ENCODE assay signal across 8 mouse cellular contexts in the genomic region with DNA sequence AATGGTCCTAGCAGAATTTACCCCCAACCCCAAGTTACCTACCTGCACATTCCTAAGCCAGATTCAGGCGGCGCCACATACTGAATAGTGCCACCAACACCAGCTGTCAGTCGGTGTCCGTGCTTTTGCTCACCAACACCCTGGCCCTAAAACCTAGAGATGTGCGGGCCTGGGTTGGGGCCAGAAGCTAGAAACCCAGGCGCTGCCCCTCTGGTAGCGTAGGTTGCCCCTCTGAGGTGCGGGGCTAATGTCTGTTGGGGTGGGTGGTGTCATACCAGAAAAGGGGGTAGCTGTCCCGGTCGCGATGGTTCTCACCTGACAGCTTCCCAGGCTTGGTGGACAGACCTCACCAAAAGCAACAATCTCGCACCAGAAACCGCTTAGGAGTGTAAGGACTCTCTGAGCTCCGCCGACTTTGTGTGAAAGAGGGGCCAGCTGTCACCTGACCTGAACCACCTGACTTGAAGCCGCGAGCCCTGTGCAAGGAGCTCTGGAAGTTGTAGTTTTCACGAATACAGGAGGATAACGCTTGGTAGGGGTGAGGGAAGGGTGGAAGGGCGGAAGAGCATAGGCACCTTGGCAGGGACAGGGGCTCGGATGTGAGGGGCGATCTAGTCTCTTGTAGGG. TPM values are rescaled to one million over a fixed set of nuclear protein-coding genes. Genes with fewer than 3 reads are reported as not detected.
DNase-seq lines count a peak whose midpoint lies in the region; ATAC-seq and TF ChIP-seq lines count a peak whose summit lies in the region.

A gene (minus strand): TSS at position 440 of the 627 bp plus-strand sequence.

- under 1% methylated on average over 22 of the region's 22 CpGs for WGBS in kidney, adult 2 months
- 2% methylated on average over 22 of the region's 22 CpGs for WGBS in limb, embryonic 10.5 days
- WGBS in midbrain, embryonic 10.5 days, result 2% methylated on average over 22 of the region's 22 CpGs
- under 1% methylated on average over 22 of the region's 22 CpGs for WGBS in stomach, postnatal 0 days

- peak within 1 kb of the TSS; percentile 83 for H3K9ac ChIP-seq in stomach, postnatal 0 days (ENCODE audit: low read length)

- peak within 1 kb of the TSS; percentile 100 for H3K4me2 ChIP-seq in stomach, postnatal 0 days (replicated peaks; ENCODE audit: low read depth)

- H3K9me3 ChIP-seq in limb, embryonic 10.5 days (replicated peaks), result no peaks in the 10 kb centered on the region
- no peaks in the 10 kb centered on the region for H3K9me3 ChIP-seq in midbrain, embryonic 10.5 days (replicated peaks)
- no peaks in the 10 kb centered on the region for H3K9me3 ChIP-seq in stomach, postnatal 0 days (ENCODE audit: control insufficient read depth, low read length)

- H3K4me1 ChIP-seq in kidney, adult 2 months (ENCODE audit: control insufficient read depth, insufficient read depth, low read length), result peaks cover 8% of the 10 kb centered on the region; the same call in 1 of the 2 replicates
- peaks cover 17% of the 10 kb centered on the region for H3K4me1 ChIP-seq in limb, embryonic 10.5 days
- H3K4me1 ChIP-seq in midbrain, embryonic 10.5 days, result peaks cover 17% of the 10 kb centered on the region
- peaks cover 3% of the 10 kb centered on the region; the same call in 1 of the 2 replicates for H3K4me1 ChIP-seq in stomach, postnatal 0 days (replicated peaks; ENCODE audit: control insufficient read depth, insufficient read depth)

- H3K4me3 ChIP-seq in kidney, adult 2 months (ENCODE audit: insufficient read depth, low read depth, low read length), result peak within 1 kb of the TSS; percentile 85
- H3K4me3 ChIP-seq in limb, embryonic 10.5 days, result peak within 1 kb of the TSS; percentile 67
- H3K4me3 ChIP-seq in midbrain, embryonic 10.5 days, result peak within 1 kb of the TSS; percentile 78
- peak within 1 kb of the TSS; percentile 74 for H3K4me3 ChIP-seq in stomach, postnatal 0 days (ENCODE audit: low read depth, low read length)

- peak within 1 kb of the TSS; percentile 83 for H3K27ac ChIP-seq in kidney, adult 2 months (ENCODE audit: insufficient read depth, low read depth, low read length)
- peak within 1 kb of the TSS; percentile 63; the same call in 1 of the 2 replicates for H3K27ac ChIP-seq in limb, embryonic 10.5 days
- peak within 1 kb of the TSS; percentile 83 for H3K27ac ChIP-seq in midbrain, embryonic 10.5 days (replicated peaks)
- H3K27ac ChIP-seq in stomach, postnatal 0 days (replicated peaks), result peak within 1 kb of the TSS; percentile 69; the same call in 1 of the 2 replicates

- peak; percentile 87 for ATAC-seq in common myeloid progenitor, adult 5-6 weeks (replicated peaks; ENCODE audit: low read depth, poor library complexity, severe bottlenecking)
- peak; percentile 97 for ATAC-seq in stomach, postnatal 0 days (ENCODE audit: low FRiP score, low TSS enrichment)

- no peaks in the 10 kb centered on the region for H3K27me3 ChIP-seq in kidney, adult 2 months (replicated peaks; ENCODE audit: control insufficient read depth, insufficient read depth, low read length)
- no peaks in the 10 kb centered on the region; the same call in 1 of the 2 replicates for H3K27me3 ChIP-seq in limb, embryonic 10.5 days (ENCODE audit: low read depth, poor library complexity, severe bottlenecking)
- H3K27me3 ChIP-seq in midbrain, embryonic 10.5 days (ENCODE audit: low read depth, poor library complexity, severe bottlenecking), result peaks cover 8% of the 10 kb centered on the region; the same call in 1 of the 2 replicates
- no peaks in the 10 kb centered on the region for H3K27me3 ChIP-seq in stomach, postnatal 0 days (ENCODE audit: control insufficient read depth, insufficient read depth, low read length)

- no peaks in the 10 kb centered on the region for H3K36me3 ChIP-seq in kidney, adult 2 months (ENCODE audit: control insufficient read depth, insufficient read depth, low read length)
- 0 out of 2 replicates have a peak, but pooled peaks cover 5% of the 10 kb centered on the region for H3K36me3 ChIP-seq in limb, embryonic 10.5 days
- H3K36me3 ChIP-seq in midbrain, embryonic 10.5 days, result peaks cover 10% of the 10 kb centered on the region; the same call in 1 of the 2 replicates
- no peaks in the 10 kb centered on the region for H3K36me3 ChIP-seq in stomach, postnatal 0 days (ENCODE audit: control insufficient read depth, insufficient read depth, low read length)

- TF ChIP-seq POLR2A in kidney, adult 2 months (IDR thresholded peaks at IDR 0.05; ENCODE audit: low read depth, low read length), result no peak

- no peak for DNase-seq in urinary bladder, adult 2 months (ENCODE audit: low spot score)
- DNase-seq in urinary bladder, postnatal 25 days (ENCODE audit: low spot score), result no peak
- peak; percentile 84 for DNase-seq in gastrocnemius, postnatal 25 days
- DNase-seq in kidney, adult 2 months, result peak; percentile 95
- DNase-seq in limb, embryonic 10.5 days (ENCODE audit: low spot score), result peak; percentile 86
- DNase-seq in midbrain, embryonic 10.5 days (ENCODE audit: low spot score), result peak; percentile 85
- peak; percentile 86 for DNase-seq in stomach, postnatal 0 days (ENCODE audit: low spot score)

- no peak for TF ChIP-seq EP300 in stomach, postnatal 0 days (optimal IDR thresholded peaks at IDR 0.05)

- TF ChIP-seq CTCF in kidney, adult 2 months (conservative IDR thresholded peaks at IDR 0.05; ENCODE audit: insufficient read depth, insufficient read length, low read depth, low read length), result no peak
- TF ChIP-seq CTCF in stomach, postnatal 0 days (IDR thresholded peaks at IDR 0.05; ENCODE audit: low read depth), result no peak

RNA-seq across cellular contexts. Expression of the gene that starts here (rescaled TPM):
- polyA plus RNA-seq in urinary bladder, adult 2 months (2012; rRNA removed), result 32.5 and 37.5 TPM in 2 replicates
- total RNA-seq in common myeloid progenitor, adult 5-6 weeks (2017), result 6.0 and 8.8 TPM in 2 replicates
- 1 to 10 TPM; 5.6 to 7.4 TPM for total RNA-seq in gastrocnemius, postnatal 25 days (2021)
- polyA plus RNA-seq in kidney, adult 2 months (2012; rRNA removed), result 37.1 and 37.5 TPM in 2 replicates
- 16.7 and 21.0 TPM in 2 replicates for polyA plus RNA-seq in limb, embryonic 10.5 days (2016; fragmentation: Nextera tagmentation; extraction: Ambion mirVana)
- 15.1 and 17.2 TPM in 2 replicates for polyA plus RNA-seq in midbrain, embryonic 10.5 days (2016; fragmentation: Nextera tagmentation; extraction: Ambion mirVana)
- polyA plus RNA-seq in stomach, postnatal 0 days (2015; fragmentation: Nextera tagmentation; extraction: Ambion mirVana), result 15.9 and 17.4 TPM in 2 replicates

Comparison
In these comparisons a context has a peak if more than half of its experiments do, and no peak if none do; other contexts are left out.
1. DNase-seq: peak in gastrocnemius, postnatal 25 days (single experiment), kidney, adult 2 months (single experiment), limb, embryonic 10.5 days (single experiment), midbrain, embryonic 10.5 days (single experiment) and stomach, postnatal 0 days (single experiment); none in urinary bladder, adult 2 months (single experiment) and urinary bladder, postnatal 25 days (single experiment).
2. Peak in every context shown above with its lines, with median percentiles within 50 percentile points of each other: H3K27ac ChIP-seq and H3K4me3 ChIP-seq.